In genomic region chr5:52041447-52041846, GRCm38 (mm10) we compare ENCODE assay signal across 21 mouse cellular contexts.
"Had no signal": no experiment of that assay in that cellular context is flagged by ENCODE, and none has a peak within 500 bp of the region (broad histone marks: within the 10 kb centered on the region; RNA-seq: fewer than 3 reads in every experiment).

No protein-coding gene starts in this region.

- H3K4me2 ChIP-seq: limb, embryonic 13.5 days; lung, embryonic 15.5 days; midbrain, embryonic 12.5 days; midbrain, embryonic 15.5 days; neural tube, embryonic 12.5 days; stomach, embryonic 15.5 days had no signal

- H3K4me1 ChIP-seq: limb, embryonic 10.5 days; midbrain, embryonic 12.5 days; midbrain, embryonic 15.5 days; neural tube, embryonic 12.5 days; stomach, embryonic 15.5 days had no signal

- ATAC-seq: liver, embryonic 12.5 days had no signal

- H3K27ac ChIP-seq: kidney, postnatal 0 days; limb, embryonic 10.5 days; limb, embryonic 13.5 days; liver, embryonic 12.5 days; liver, embryonic 15.5 days; lung, embryonic 15.5 days; midbrain, embryonic 12.5 days; midbrain, embryonic 15.5 days; neural tube, embryonic 12.5 days; neural tube, embryonic 15.5 days; stomach, embryonic 15.5 days had no signal

- H3K4me3 ChIP-seq: limb, embryonic 10.5 days; limb, embryonic 13.5 days; liver, embryonic 12.5 days; liver, embryonic 15.5 days; lung, embryonic 15.5 days; midbrain, embryonic 12.5 days; midbrain, embryonic 15.5 days; neural tube, embryonic 12.5 days; neural tube, embryonic 15.5 days; stomach, embryonic 15.5 days had no signal

- H3K9ac ChIP-seq: limb, embryonic 13.5 days; liver, embryonic 12.5 days; liver, embryonic 15.5 days; lung, embryonic 15.5 days; midbrain, embryonic 12.5 days; midbrain, embryonic 15.5 days; neural tube, embryonic 12.5 days; neural tube, embryonic 15.5 days; stomach, embryonic 15.5 days had no signal

- H3K27me3 ChIP-seq: limb, embryonic 13.5 days; liver, embryonic 12.5 days; liver, embryonic 15.5 days; lung, embryonic 15.5 days; midbrain, embryonic 12.5 days; midbrain, embryonic 15.5 days; neural tube, embryonic 12.5 days; neural tube, embryonic 15.5 days; stomach, embryonic 15.5 days had no signal

- H3K36me3 ChIP-seq: limb, embryonic 10.5 days; limb, embryonic 13.5 days; liver, embryonic 12.5 days; liver, embryonic 15.5 days; lung, embryonic 15.5 days; midbrain, embryonic 12.5 days; midbrain, embryonic 15.5 days; neural tube, embryonic 12.5 days; neural tube, embryonic 15.5 days; stomach, embryonic 15.5 days had no signal

- DNase-seq: kidney, adult 2 months; kidney, postnatal 25 days; layer of hippocampus, adult 9-11 months; layer of hippocampus, postnatal 36 days; liver; lung, adult 18-20 months; lung, postnatal 10 days; lung, postnatal 36 days; spleen, adult 18-20 months; thymus, postnatal 25 days had no signal

- H3K9me3 ChIP-seq: limb, embryonic 10.5 days; limb, embryonic 13.5 days; liver, embryonic 12.5 days; liver, embryonic 15.5 days; lung, embryonic 15.5 days; midbrain, embryonic 12.5 days; midbrain, embryonic 15.5 days; neural tube, embryonic 12.5 days; neural tube, embryonic 15.5 days; stomach, embryonic 15.5 days had no signal
